Mouse (Mus musculus): Measurements from ENCODE around the gene Nmur1. TPM values are rescaled to one million over a fixed set of nuclear protein-coding genes. Genes with fewer than 3 reads are reported as not detected.
A peak's percentile ranks its signal among the peaks of the same experiment; 100 is the strongest.

Gene Nmur1
- total RNA-seq, 1 experiment from 2014 or later = not detected

DNA sequence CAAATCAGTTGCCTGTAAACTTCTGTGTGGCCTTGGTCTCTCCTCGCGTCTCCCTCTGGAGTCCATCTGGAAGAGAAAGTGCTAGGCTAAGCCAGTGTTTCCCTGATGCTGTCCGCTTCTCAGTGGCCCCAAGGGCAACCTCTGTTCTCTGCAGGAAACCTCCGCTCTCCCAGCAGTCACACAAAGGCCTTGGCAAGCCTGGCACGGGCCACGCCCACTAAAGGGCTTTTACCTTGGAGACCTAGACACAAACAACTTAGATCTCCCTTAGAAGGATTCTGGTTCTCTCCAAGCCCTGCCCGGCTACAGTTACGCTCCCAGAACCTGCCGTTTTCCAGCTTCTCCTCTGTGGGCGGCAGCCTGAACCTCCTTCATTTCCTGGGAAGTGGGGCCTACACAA, 5.0 kb downstream of the Nmur1 start:
- ATAC-seq (replicated peaks; ENCODE audit: insufficient number of reproducible peaks, low FRiP score, low TSS enrichment, poor library complexity, severe bottlenecking) = no peak

DNA sequence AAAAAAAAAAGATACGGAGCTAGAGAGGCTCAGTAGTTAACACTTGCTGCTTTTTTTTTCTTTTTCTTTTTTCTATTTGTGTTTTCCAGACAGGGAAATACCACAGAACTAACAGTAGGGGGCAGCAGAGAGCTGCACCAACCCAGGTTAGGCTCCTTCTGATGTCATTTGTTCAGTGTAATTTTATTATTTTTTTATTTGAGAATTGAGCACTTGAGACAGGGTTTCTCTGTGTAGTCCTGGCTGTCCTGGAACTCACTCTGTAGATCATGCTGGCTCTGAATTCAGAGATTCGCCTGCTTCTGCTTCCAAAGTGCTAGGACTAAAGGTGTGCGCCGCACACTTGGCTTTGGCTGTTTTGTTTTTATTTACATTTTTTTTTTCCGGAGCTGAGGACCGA, 9.7 kb downstream of the Nmur1 start:
- ATAC-seq (replicated peaks; ENCODE audit: insufficient number of reproducible peaks, low FRiP score, low TSS enrichment, poor library complexity, severe bottlenecking) = no peak; the same call in 1 of the 2 replicates

DNA sequence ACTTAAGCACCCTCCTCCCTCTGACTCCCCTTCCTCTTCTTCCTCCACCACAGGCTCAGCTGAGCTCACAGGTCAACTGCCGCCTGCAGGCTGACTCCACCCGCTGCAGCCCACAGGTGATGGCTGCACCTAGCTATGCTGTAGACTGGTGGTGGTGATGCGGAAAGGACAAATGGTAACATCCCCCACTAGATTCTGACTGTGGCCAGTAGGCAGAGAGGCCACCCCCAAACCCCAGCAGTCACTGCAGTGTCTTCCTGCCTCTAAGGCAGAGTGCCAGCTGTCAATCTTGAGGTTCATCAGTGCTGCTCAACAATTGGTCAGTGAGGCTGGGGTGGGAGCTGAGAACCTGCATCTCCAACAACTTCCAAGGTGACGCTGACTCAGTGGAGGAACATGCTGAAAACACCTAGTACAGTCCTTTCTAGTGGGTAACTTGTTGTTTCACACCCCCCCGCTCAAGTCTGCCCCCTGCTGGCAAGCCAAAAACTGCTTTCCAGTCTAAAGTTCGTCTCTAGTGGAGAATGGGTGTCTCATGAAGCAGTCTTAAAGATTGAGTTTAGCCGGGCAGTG, 10.3 kb downstream of the Nmur1 start:
- peak; percentile 37; the same call in 1 of the 2 replicates for ATAC-seq (replicated peaks; ENCODE audit: insufficient number of reproducible peaks, low FRiP score, low TSS enrichment, poor library complexity, severe bottlenecking)

DNA sequence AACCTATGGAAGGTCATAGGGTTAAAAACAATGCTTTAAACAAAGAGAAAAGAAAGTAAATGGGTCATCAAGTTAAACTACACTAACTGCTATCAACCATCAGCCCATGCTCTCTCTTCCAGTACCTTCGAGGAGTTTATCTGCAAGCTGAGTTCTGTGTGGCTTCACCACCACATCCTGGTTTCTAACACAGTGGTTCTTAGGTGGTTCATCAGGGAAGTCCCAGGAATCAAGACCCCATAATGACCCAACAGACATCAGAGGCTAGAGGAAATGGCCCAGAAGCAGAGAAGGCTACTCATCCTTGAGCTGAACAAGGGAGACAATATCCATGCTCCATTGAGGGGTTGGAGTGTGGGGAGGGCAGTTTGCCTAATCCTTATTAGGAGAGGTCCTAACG, 10.9 kb downstream of the Nmur1 start:
- no peak for ATAC-seq (replicated peaks; ENCODE audit: insufficient number of reproducible peaks, low FRiP score, low TSS enrichment, poor library complexity, severe bottlenecking)

DNA sequence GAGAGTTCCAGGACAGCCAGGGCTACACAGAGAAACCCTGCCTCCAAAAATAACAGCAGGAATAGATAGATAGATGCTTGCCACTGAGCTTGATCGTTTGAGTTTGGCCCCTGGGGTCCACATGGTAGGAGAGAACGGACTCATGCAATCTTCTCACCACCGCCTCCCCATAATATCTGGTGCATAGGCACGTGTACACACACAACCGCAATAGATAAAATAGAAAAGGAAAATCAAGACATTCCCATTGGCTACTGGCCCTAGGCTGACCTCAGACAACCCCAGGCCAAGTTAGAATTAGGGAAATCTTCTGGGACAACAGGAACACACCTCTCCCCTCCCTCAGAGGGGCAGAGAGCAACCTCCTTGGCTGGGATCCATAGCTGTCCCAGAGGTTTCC, 11.3 kb downstream of the Nmur1 start:
- ATAC-seq (replicated peaks; ENCODE audit: insufficient number of reproducible peaks, low FRiP score, low TSS enrichment, poor library complexity, severe bottlenecking) = no peak

DNA sequence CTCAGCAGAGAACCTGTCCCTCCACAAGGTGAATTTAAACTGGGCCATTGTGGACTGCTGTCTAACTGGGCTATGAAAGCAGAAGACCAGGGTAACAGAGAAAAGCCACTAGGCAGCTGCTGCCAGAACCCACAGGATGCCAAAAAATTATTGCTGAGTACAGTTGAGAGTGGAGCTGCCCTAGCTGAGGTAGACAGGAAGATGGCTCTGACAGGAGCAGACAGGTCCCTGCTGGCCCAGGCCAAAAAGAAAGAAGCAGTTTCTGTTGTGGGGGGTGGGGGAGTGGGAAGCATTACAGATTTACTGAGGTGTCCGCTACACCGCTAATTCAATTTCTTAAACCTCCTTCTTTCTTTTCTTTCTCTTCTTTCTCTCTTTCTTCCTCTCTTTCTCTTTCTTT, 16.6 kb downstream of the Nmur1 start:
- no peak for ATAC-seq (replicated peaks; ENCODE audit: insufficient number of reproducible peaks, low FRiP score, low TSS enrichment, poor library complexity, severe bottlenecking)

DNA sequence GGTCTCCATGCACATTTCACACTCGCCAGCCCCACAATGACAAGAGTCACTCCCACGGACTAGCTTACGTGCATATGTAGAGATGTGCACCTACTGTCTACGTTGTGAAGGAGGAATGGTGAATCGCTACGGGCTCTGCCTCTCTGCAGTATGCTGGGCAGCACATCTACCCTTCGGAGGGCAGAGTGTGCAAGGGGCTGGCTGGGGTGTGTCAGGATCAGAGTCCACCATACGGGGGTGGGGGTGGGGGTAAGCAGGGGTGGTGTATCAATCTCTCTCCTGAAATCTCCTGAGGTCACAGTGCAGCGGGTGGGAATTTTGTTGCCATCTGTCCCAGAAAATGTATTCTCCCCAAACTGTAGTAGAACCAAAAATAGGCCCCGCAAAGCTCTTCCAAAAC, 17.5 kb downstream of the Nmur1 start:
- no peak for ATAC-seq (replicated peaks; ENCODE audit: insufficient number of reproducible peaks, low FRiP score, low TSS enrichment, poor library complexity, severe bottlenecking)

DNA sequence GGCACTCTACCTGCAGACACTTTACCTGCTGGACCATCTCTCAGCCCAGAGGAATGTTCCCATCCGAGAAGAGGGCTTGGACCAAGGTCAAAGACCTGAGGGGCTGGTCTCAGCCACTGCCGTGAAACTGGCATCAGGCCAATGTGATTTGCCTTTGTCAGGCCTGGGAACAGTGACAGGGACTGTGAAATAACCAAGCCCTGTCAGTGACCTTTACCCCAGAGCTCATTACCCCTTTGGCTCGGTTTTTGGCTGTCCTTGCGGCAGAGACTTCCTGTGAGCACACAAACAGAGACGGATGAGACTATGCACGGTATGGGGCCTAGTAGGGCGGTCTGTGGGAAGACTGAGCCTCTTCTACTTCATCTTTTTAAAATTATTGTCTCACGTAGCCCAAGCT, 19.1 kb downstream of the Nmur1 start:
- peak; percentile 95 for ATAC-seq (replicated peaks; ENCODE audit: insufficient number of reproducible peaks, low FRiP score, low TSS enrichment, poor library complexity, severe bottlenecking)

DNA sequence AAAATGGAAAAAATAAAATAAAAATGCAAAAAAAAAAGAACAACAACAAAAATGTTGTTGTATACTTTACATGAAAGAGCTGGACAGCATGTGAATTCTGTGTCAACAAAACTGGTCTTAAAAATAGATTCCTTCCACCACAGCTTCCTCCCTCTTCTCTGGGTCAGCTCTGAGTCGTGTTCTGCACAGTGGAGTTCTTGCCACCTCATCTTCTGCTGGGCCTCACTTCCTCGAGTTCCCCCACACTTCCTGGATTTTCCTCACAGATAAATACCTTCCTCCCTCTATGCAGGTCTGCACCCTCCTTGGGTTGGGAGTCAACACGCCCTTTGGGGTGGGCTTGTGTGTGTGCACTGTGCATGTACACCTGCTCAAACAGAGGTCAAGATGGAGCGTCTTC, 19.7 kb downstream of the Nmur1 start:
- peak; percentile 74 for ATAC-seq (replicated peaks; ENCODE audit: insufficient number of reproducible peaks, low FRiP score, low TSS enrichment, poor library complexity, severe bottlenecking)

DNA sequence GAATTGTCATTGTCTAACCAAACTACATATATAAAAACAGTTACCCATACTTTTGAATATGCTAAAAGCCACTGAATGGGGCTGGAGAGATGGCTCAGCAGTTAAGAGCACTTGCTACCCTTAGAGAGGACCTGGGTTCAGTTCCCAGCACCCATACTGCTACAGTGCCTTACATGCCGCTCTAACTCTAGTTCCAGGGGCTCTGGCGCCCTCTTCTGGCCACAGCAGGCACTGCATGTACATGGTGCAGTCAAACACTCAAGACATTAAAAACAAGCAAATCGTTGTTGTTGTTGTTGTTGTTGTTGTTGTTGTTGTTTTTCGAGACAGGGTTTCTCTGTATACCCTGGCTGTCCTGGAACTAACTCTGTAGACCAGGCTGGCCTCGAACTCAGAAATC, 21.2 kb downstream of the Nmur1 start:
- ATAC-seq (replicated peaks; ENCODE audit: insufficient number of reproducible peaks, low FRiP score, low TSS enrichment, poor library complexity, severe bottlenecking) = no peak

DNA sequence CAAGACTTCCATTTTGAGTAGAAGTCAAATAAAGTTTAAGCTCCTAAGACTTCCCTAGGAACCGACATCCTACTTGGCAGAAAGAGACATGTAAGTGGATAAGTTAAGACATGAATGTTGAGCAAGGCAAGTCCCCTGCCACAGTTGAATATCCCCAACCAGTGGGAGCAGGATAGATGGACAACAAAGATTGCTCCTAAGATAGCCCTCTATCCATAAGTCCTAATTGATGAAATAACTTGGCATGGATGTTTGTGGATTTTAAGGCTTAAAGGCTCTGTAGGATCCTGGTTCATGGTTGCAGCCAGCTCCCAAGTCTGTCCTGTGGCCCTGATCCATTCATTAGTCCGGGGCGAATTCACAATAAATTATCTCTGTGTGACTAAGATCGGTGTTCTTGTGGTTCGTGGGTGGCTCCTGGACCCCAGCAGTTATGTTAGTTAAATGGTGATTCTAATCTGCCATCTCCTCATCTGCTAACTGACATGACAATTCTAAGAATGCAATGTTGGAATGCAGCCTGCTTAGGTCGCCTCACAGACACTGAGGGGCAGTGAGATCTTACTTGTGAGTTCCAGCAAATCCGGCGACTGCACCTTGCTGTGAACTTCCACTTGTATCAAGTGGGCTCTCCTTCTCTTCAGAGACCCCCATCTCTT, 25.8 kb downstream of the Nmur1 start:
- ATAC-seq (replicated peaks; ENCODE audit: insufficient number of reproducible peaks, low FRiP score, low TSS enrichment, poor library complexity, severe bottlenecking) = no peak

DNA sequence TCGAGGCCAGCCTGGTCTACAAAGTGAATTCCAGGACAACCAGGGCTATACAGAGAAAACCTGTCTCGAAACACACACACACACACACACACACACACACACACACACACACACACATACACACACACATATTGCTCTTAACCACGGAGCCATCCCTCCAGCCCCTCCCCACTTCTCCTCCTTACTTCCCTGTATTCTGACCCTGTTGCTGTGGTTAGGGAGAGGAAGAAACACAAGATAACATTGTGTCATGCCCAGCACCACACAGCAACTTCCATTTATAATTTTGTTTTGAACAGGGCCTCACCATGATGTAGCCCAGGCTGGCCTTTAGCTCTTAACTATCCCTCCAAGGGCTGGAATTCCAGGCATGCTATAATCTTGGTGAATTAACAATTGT, 26.7 kb downstream of the Nmur1 start:
- ATAC-seq (replicated peaks; ENCODE audit: insufficient number of reproducible peaks, low FRiP score, low TSS enrichment, poor library complexity, severe bottlenecking) = peak; percentile 90

DNA sequence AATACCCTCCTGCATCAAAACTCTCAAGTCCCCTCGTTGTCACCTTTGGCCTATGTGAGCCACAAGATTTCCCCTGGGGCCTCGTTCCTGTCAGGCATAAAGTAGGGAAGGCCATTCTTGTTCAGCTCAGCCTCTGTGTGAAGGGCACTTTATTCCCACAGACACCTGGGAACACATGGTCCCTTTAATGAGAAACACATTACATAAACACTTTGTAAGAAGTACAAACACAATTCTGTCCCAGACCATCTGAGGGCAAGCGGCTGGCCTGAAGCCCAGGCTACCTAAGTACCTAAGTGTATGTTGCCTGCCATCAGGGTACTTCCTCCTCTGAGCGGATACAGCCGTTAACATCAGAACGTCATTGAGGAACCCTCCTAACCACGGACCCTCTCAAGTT, 27.8 kb downstream of the Nmur1 start:
- ATAC-seq (replicated peaks; ENCODE audit: insufficient number of reproducible peaks, low FRiP score, low TSS enrichment, poor library complexity, severe bottlenecking) = peak; percentile 48

DNA sequence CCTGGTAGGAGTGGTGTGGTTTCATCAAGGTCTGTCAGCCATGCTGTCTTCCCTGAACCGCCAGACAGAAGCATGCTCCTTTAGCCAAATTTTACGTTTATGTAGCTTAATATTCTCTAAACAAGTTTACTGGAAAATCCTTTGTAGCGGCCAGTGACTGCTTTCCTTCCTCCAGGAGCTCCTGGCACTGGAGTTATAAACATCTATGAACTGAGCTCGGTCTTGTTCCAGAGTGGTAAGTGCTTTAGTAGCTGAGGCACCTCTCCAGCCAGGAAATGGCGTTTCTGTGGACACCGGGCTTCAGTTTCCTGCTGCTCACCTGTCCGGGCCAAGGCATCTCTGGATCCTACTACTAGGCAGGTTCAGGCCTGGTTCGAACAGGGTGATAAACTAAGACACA, 28.4 kb downstream of the Nmur1 start:
- no peak for ATAC-seq (replicated peaks; ENCODE audit: insufficient number of reproducible peaks, low FRiP score, low TSS enrichment, poor library complexity, severe bottlenecking)

DNA sequence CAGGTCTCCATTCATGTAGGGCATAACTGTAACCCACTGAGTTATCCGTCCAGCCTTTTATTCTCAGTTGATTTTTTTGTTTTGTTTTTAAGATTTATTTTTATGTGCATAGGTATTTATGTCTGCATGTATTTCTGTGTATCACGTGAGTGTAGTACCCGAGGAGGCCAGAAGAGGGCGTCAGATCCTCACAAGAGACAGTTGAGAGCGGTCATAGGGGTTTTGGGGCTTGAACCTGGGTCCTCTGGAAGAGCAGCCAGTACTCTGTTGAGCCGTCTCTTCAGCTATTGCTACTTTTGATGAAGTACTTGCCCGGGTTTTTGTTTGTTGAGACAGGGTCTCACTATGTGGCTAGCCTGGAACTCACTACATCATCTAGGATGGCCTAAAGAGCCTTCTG, 30.1 kb downstream of the Nmur1 start:
- no peak for ATAC-seq (replicated peaks; ENCODE audit: insufficient number of reproducible peaks, low FRiP score, low TSS enrichment, poor library complexity, severe bottlenecking)

DNA sequence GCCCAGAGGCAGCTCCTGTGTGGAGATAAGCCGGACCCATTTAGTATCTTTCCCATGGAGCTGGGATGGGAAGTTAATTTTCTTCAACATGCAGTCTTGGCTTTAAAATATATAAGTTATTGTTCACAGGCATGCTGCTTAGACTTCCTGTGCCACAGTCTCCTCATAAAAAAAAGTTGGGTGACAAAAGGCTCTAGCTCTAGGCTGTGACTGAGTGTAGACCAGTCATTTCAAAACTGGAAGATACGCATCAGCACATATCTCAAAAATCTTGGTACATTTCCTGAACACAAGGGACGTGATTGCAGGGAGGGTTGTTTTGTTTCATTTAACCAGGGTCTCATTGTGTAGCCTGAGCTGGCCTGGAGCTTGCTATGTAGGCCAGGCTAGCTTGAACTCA, 31.8 kb downstream of the Nmur1 start:
- ATAC-seq (replicated peaks; ENCODE audit: insufficient number of reproducible peaks, low FRiP score, low TSS enrichment, poor library complexity, severe bottlenecking) = no peak

DNA sequence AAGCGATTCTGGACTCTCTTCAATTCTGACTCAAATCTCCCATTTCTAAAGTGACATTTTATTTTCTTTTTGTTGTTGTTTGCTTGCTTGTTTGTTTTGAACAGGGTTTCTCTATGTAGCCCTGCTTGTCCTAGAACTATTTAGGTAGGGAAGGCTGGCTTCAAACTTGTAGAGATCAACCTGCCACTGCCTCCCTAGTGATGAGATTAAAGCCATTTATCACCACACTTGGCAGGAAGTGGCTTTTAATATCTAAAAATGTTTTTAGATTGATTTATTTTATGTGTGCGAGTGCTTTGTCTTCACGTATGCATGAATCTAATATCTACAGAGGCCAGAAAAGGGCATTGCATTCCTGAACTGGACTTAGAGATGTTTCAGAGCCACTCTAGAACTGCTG, 32.8 kb downstream of the Nmur1 start:
- no peak for ATAC-seq (replicated peaks; ENCODE audit: insufficient number of reproducible peaks, low FRiP score, low TSS enrichment, poor library complexity, severe bottlenecking)

DNA sequence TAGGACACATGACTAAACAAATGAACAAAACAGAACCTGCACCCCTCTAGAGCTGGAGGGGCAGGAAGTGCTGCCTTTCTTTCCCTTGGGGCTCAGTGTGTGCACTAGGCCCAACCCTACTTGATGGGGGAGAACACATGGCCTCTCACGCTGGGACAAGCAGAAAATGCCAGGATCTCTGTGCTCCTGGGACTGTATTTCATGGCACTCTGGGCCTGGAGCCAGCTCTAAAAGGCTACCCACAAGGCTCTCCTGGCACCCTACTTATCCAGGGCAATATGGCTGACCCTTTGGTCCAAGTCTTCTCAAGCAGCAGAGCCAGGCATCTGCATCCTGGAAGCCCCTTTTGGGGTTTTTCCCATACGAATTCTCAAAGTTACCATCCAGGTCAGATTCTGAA, 34.6 kb downstream of the Nmur1 start:
- no peak for ATAC-seq (replicated peaks; ENCODE audit: insufficient number of reproducible peaks, low FRiP score, low TSS enrichment, poor library complexity, severe bottlenecking)

DNA sequence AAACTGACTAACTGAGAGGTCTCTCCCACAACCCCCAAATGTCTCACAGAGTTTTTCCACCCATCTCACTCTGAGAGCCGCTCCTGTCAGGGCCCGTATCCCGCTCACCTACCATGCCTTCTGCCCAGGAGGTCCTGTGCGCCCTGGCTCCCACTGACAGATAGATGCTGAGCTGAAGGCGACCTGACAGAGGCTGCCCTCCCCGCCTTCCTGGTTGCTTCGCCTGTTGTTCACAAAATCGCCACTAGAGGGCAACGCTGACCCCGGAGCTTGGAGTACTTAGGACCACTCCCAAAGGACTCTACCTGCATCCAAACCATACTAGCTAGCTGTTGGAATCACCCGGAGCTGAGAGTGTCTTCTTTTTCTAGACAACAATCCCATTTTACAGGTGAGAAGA, 36.8 kb downstream of the Nmur1 start:
- peak; percentile 64 for ATAC-seq (replicated peaks; ENCODE audit: insufficient number of reproducible peaks, low FRiP score, low TSS enrichment, poor library complexity, severe bottlenecking)

DNA sequence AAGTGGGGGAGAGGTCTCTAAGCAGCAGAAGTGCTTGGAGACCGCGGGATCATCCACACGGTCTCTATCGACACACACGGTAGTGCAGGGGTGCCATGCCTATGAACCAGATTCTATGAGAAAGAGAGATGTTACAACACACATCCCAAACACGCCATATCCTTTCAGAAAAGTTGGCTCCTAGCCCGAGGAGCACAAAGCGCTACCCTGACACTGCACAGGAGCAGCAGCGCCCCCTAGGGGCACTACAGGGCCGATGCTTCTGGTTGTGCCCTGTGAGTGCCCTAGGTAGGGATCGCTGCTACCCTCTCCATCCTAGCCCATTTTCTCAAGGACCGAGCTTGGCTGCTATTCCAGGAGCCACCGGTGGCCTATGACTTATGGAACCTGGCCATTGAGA, 45.0 kb downstream of the Nmur1 start:
- peak; percentile 89 for ATAC-seq (replicated peaks; ENCODE audit: insufficient number of reproducible peaks, low FRiP score, low TSS enrichment, poor library complexity, severe bottlenecking)

DNA sequence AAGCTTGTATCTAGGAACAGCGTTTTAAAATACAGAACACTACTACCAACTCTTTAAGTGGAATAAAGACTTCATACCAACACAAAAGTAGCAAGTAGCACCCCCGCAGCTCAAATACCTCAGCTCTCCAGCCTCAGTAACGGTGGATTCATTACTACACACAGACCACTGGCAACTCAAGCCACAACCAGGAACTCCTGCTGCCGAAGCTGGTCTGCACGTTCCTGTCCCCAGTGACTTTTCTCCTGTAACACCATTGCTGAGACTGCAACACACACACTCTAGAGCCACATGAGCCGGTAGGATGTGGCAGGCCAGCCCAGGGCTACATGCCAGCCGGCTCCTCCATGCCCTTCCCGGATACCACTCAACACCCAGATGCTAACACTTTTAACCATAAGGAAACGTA, 46.9 kb downstream of the Nmur1 start:
- ATAC-seq (replicated peaks; ENCODE audit: insufficient number of reproducible peaks, low FRiP score, low TSS enrichment, poor library complexity, severe bottlenecking) = no peak

Measured in monocyte, adult 5-6 weeks (primary cell).